ENCODE assay signal across 8 mouse cellular contexts in the genomic region with DNA sequence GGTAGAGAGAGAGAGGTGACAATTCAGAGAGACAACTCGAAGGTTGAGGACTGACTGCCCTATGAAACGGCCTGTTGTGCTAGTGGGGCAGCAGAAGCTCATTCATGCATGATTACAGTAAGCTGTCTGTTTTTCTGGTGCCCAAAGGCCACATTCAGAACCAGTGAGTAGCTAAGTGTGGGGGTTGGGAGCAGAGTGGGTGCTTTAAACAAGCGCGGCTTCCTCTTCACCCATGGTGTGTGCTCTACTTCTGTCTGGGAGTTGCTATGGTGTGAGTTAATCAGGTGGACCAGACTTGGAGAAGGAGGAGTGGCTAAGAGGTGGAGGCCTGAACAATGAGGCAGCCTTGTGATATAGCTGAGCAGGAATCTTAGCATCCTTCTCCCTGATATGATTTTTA. TPM values are rescaled to one million over a fixed set of nuclear protein-coding genes. Genes with fewer than 3 reads are reported as not detected.
DNase-seq lines count a peak whose midpoint lies in the region; ATAC-seq lines count a peak whose summit lies in the region.

No protein-coding gene starts in this region.

- no peak overlapping the region for H3K9ac ChIP-seq in embryonic facial prominence, embryonic 11.5 days (replicated peaks; ENCODE audit: low read length)
- no peak overlapping the region for H3K9ac ChIP-seq in intestine, embryonic 15.5 days

- H3K4me1 ChIP-seq in embryonic facial prominence, embryonic 11.5 days (ENCODE audit: control insufficient read depth, insufficient read depth, low read length) = no peaks in the 10 kb centered on the region
- peaks cover 15% of the 10 kb centered on the region; the same call in 1 of the 2 replicates for H3K4me1 ChIP-seq in intestine, embryonic 15.5 days (replicated peaks)

- H3K27ac ChIP-seq in embryonic facial prominence, embryonic 11.5 days (replicated peaks; ENCODE audit: low read depth, low read length) = no peak overlapping the region
- H3K27ac ChIP-seq in intestine, embryonic 15.5 days = no peak overlapping the region

- peak; percentile 27 to 47 for DNase-seq in left cerebral cortex, adult 18-20 months (ENCODE audit: low spot score in 2 of 2)
- no peak for DNase-seq in left cerebral cortex, adult 11 months (ENCODE audit: low spot score)
- no peak for DNase-seq in embryonic facial prominence, embryonic 11.5 days (ENCODE audit: low spot score)
- DNase-seq in lung, postnatal 14 days = peak; percentile 3
- peak; percentile 53 for DNase-seq in right cerebral cortex, postnatal 4 days
- DNase-seq in embryo, embryonic 10.5 days (ENCODE audit: low spot score) = no peak
- no peak for DNase-seq in urinary bladder, postnatal 25 days (ENCODE audit: low spot score)

- H3K4me3 ChIP-seq in embryonic facial prominence, embryonic 11.5 days (ENCODE audit: low read depth, low read length) = peak overlapping the region; percentile 74
- H3K4me3 ChIP-seq in intestine, embryonic 15.5 days (replicated peaks) = no peak overlapping the region

- ATAC-seq in embryonic facial prominence, embryonic 11.5 days (replicated peaks; ENCODE audit: insufficient number of reproducible peaks, low FRiP score, low TSS enrichment, low read depth) = no peak
- ATAC-seq in intestine, embryonic 15.5 days = no peak

- H3K9me3 ChIP-seq in embryonic facial prominence, embryonic 11.5 days (replicated peaks; ENCODE audit: control insufficient read depth, low read length) = no peaks in the 10 kb centered on the region
- H3K9me3 ChIP-seq in intestine, embryonic 15.5 days = no peaks in the 10 kb centered on the region

- WGBS in embryonic facial prominence, embryonic 11.5 days = 29% methylated on average over 4 of the region's 4 CpGs
- WGBS in intestine, embryonic 15.5 days = 61% methylated on average over 4 of the region's 4 CpGs

- H3K36me3 ChIP-seq in embryonic facial prominence, embryonic 11.5 days (replicated peaks; ENCODE audit: control insufficient read depth, insufficient read depth, low read depth, low read length) = no peaks in the 10 kb centered on the region
- H3K36me3 ChIP-seq in intestine, embryonic 15.5 days = no peaks in the 10 kb centered on the region

- H3K27me3 ChIP-seq in embryonic facial prominence, embryonic 11.5 days (ENCODE audit: control insufficient read depth, insufficient read depth, low read length) = 0 out of 2 replicates have a peak, but pooled peaks cover 2% of the 10 kb centered on the region
- no peaks in the 10 kb centered on the region for H3K27me3 ChIP-seq in intestine, embryonic 15.5 days (replicated peaks)

- peak overlapping the region; percentile 90; the same call in 1 of the 2 replicates for H3K4me2 ChIP-seq in embryonic facial prominence, embryonic 11.5 days (ENCODE audit: low read depth, low read length)
- peak overlapping the region; percentile 96 for H3K4me2 ChIP-seq in intestine, embryonic 15.5 days (replicated peaks)

RNA-seq across cellular contexts. Expression of gene Tnik, which starts 2.2 kb away (rescaled TPM):
- total RNA-seq in left cerebral cortex, adult 18-20 months (2021) = 100 to 1,000 TPM; 172 to 173 TPM
- 14.0 and 15.9 TPM in 2 replicates for polyA plus RNA-seq in embryonic facial prominence, embryonic 11.5 days (2014; fragmentation: Nextera tagmentation; extraction: Ambion mirVana)
- 12.3 and 13.9 TPM in 2 replicates for polyA plus RNA-seq in intestine, embryonic 15.5 days (2015; fragmentation: Nextera tagmentation; extraction: Ambion mirVana)

Comparison
In these comparisons a context has a peak if more than half of its experiments do, and no peak if none do; other contexts are left out.
1. DNase-seq: peak in left cerebral cortex, adult 18-20 months (2 of 2), lung, postnatal 14 days (single experiment) and right cerebral cortex, postnatal 4 days (single experiment); none in left cerebral cortex, adult 11 months (single experiment), embryonic facial prominence, embryonic 11.5 days (single experiment), embryo, embryonic 10.5 days (single experiment) and urinary bladder, postnatal 25 days (single experiment).